Mouse (Mus musculus) midbrain, embryonic 12.5 days (tissue): ENCODE results near the gene Clec18a. TPM values are rescaled to one million over a fixed set of nuclear protein-coding genes. Genes with fewer than 3 reads are reported as not detected.
A peak's percentile ranks its signal among the peaks of the same experiment; 100 is the strongest.

ENCODE experiments used
- ATAC-seq: fragments of 200-750 bp; cut with Nextera tagmentation; 2 replicates; pipeline ENCODE4 v1.8.0; 2017; ENCODE audit warnings: low read depth, moderate TSS enrichment, moderate library complexity; ENCODE audit not compliant: low FRiP score
- H3K27ac ChIP-seq: fragments of 300-500 bp; sonication (generic); replicated peaks from 2 replicates; pipeline ENCODE4 v1.5.1; 2016; ENCODE audit warnings: mild to moderate bottlenecking
- H3K27me3 ChIP-seq: fragments of 300-500 bp; sonication (generic); 2 replicates; pipeline ENCODE4 v1.6.1; 2016; ENCODE audit warnings: mild to moderate bottlenecking
- H3K36me3 ChIP-seq: fragments of 300-500 bp; sonication (generic); 2 replicates; pipeline ENCODE4 v1.6.1; 2016
- H3K4me1 ChIP-seq: fragments of 300-500 bp; sonication (generic); 2 replicates; pipeline ENCODE4 v1.6.1; 2016
- H3K4me2 ChIP-seq: fragments of 300-500 bp; sonication (generic); replicated peaks from 2 replicates; pipeline ENCODE4 v1.6.1; 2016; ENCODE audit warnings: mild to moderate bottlenecking, moderate library complexity
- H3K4me3 ChIP-seq: fragments of 300-500 bp; sonication (generic); 2 replicates; pipeline ENCODE4 v1.5.1; 2016; ENCODE audit warnings: mild to moderate bottlenecking
- H3K9ac ChIP-seq: fragments of 300-500 bp; sonication (generic); replicated peaks from 2 replicates; pipeline ENCODE4 v1.6.1; 2016; ENCODE audit warnings: mild to moderate bottlenecking, moderate library complexity
- H3K9me3 ChIP-seq: fragments of 300-500 bp; sonication (generic); 2 replicates; pipeline ENCODE4 v1.6.1; 2016; ENCODE audit warnings: mild to moderate bottlenecking
- WGBS: fragments of 180-500 bp; shearing (Covaris S2); methylation state at CpG from one replicate; pipeline ENCODE4 v1.1.7; 2016; 5-methylcytosine and 5-hydroxymethylcytosine counted together
- polyA plus RNA-seq: library from polyadenylated mRNA; unstranded; fragments of >200 nt; fragmentation: Nextera tagmentation; extraction: Ambion mirVana; gene quantifications from 2 replicates; pipeline ENCODE4 v1.2.1, GENCODE M21; 2016

Gene Clec18a
- polyA plus RNA-seq, 1 experiment from 2014 or later: 0.63 TPM

DNA sequence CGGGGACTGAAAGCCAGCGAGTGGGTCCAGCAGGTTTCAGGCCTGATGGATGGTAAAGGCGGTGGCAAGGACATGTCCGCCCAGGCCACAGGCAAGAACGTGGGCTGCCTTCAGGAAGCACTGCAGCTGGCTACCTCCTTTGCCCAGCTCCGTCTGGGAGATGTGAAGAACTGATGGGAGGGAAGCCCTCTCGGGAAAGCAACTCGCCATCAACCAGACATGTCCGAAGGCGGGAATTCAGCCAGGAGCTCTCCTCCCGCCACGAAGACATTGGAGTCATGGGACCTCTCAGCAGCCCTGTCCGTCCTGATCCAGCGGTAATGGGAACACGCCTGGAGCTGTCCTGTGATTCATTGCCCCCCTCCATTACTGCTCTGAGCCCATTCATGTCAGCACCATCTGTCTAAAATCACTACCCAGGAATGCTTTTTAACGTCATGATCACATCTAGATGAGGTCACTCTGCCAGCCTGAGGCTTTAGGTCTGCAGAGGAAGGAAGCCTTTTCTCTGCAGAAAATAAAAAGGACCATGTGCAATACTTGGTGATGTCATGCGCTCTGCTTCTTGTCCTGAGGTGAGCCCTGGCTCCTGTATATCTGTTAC, 37.1 kb downstream of the Clec18a start:
- H3K9ac ChIP-seq: no peak overlapping the region
- peaks cover 59% of the 10 kb centered on the region for H3K36me3 ChIP-seq

DNA sequence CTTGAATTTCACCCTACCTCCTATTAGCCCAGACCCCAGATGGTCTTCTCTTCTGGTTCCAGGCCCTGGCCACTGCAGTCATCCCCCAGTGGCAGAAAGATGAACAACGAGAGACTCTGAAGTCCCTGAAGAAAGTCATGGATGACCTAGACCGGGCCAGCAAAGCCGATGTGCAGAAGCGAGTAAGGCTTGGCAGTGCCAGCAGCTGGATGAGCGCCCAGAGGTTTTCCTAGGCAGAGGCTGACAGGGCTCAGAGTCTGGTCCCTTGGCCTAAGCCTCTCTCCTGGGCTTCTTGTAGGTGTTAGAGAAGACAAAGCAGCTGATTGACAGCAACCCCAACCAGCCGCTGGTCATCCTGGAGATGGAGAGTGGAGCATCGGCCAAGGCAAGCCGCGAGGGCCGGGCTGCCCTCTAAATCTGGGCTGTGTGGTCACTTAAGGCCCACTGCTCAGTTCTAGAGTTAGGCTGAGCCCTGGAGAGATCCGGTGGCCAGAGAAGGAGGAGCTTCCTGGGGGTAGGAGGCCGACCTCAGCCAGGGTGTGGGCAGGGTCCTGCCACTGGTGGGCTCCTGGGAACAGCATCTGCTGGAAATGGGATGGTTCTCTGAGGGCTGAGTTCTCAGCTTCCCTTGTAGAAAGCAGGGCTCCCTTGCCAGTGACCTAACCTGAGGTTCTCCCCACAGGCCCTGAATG, 38.3 kb downstream of the Clec18a start:
- H3K9me3 ChIP-seq: no peaks in the 10 kb centered on the region
- H3K36me3 ChIP-seq: peaks cover 70% of the 10 kb centered on the region
- H3K4me3 ChIP-seq: no peak overlapping the region
- no peak overlapping the region for H3K27ac ChIP-seq
- H3K9ac ChIP-seq: no peak overlapping the region
- no peak overlapping the region for H3K4me2 ChIP-seq
- H3K4me1 ChIP-seq: peaks cover 12% of the 10 kb centered on the region
- H3K27me3 ChIP-seq: no peaks in the 10 kb centered on the region
- no peak for ATAC-seq
- 97% methylated on average over 12 of the region's 12 CpGs for WGBS

More for the DNA sequence above, 37.1 kb downstream of the Clec18a start:
- Histone ChIP-seq H3K27me3 (no peaks in the 10 kb centered on the region), H3K27ac (no peak overlapping the region), H3K4me2 (no peak overlapping the region), H3K9me3 (no peaks in the 10 kb centered on the region), H3K4me3 (no peak overlapping the region), H3K4me1 (peaks cover 12% of the 10 kb centered on the region)
- WGBS: 94% methylated on average over 17 of the region's 17 CpGs
- no peak for ATAC-seq

DNA sequence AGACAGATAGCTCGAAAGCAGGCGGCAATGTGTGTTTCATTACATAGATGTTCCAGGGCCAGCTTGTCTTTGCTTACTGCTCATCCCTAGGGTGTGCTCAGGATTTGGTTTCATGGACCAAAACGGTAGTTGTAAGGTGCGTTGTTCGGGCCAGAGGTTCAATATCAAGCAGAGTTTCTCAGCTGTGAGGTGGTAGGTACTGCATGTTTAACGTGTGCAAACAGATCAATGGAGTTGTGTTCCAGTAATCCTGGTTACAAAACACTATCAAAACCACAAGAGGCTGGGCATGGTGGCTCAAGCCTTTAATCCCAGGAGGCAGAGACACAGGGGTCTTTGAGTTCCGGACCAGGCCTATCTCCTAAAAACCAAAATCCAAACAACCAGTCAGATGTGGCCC, 43.1 kb downstream of the Clec18a start:
- Histone ChIP-seq H3K27ac (no peak overlapping the region), H3K36me3 (peaks cover 97% of the 10 kb centered on the region)

DNA sequence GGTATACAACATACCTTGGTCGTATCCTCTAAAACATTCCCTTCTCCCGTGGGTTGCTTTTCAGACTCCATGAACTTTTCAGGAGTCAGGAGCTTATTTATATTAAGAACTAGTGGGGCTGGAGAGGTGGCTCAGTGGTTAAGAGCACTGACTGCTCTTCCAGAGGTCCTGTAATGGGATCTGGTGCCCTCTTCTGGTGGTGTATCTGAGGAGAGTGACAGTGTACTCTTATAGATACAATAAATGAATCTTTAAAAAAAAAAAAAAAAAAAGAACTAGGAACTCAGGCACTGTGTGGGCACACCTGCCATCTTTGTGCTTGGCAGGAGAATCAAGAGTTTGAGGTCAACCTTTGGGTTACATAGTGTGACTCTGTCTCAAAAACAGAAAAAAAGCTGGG, 43.5 kb downstream of the Clec18a start:
- Histone ChIP-seq H3K4me3 (no peak overlapping the region), H3K4me2 (no peak overlapping the region), H3K9me3 (no peaks in the 10 kb centered on the region), H3K27me3 (no peaks in the 10 kb centered on the region), H3K4me1 (no peaks in the 10 kb centered on the region), H3K36me3 (peaks cover 94% of the 10 kb centered on the region), H3K27ac (no peak overlapping the region), H3K9ac (no peak overlapping the region)
- WGBS: 96% methylated on average over 2 of the region's 2 CpGs
- no peak for ATAC-seq

More for the DNA sequence above, 43.1 kb downstream of the Clec18a start:
- ATAC-seq: no peak
- Histone ChIP-seq H3K27me3 (no peaks in the 10 kb centered on the region), H3K9me3 (no peaks in the 10 kb centered on the region), H3K4me1 (no peaks in the 10 kb centered on the region), H3K4me2 (no peak overlapping the region), H3K9ac (no peak overlapping the region), H3K4me3 (no peak overlapping the region)
- WGBS: 95% methylated on average over 7 of the region's 7 CpGs

DNA sequence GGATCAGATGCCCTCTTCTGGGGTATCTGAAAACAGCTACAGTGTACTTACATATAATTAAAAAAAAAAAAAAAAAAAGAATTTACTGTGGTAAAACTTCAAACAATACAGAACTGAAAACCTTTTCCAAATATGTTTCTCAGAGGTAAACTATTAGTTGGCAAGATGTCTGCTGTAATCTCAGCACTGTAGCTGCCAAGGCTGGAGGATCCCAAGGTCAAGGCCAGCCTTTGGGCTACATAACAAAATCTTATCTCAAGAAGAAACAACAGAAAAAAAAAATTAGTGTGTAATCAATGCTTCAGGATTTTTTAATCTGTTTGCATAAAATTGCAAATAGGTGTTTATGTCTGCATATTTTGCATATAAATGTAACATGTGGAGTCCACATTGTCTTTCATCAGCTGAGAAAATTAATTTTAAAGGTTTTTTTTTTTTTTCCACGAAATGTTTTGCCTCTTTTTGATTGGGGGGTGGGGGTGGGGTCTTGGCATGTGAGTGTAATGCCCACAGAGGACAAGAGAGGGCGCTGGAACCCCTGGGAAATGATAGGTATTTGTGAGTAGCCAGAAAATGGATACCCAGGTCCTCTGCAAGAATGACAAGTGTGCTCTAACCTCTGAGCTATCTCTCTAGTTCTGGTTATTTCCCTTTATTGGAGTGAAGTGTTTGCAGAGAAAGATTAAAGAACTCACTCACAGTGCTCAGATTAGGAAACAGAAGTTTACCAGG, 48.1 kb downstream of the Clec18a start:
- H3K4me3 ChIP-seq: no peak overlapping the region
- WGBS: 53% methylated on average over 2 of the region's 2 CpGs
- ATAC-seq: no peak
- no peak overlapping the region for H3K27ac ChIP-seq
- H3K27me3 ChIP-seq: no peaks in the 10 kb centered on the region
- no peaks in the 10 kb centered on the region for H3K9me3 ChIP-seq
- H3K4me1 ChIP-seq: no peaks in the 10 kb centered on the region
- peaks cover 94% of the 10 kb centered on the region for H3K36me3 ChIP-seq
- no peak overlapping the region for H3K4me2 ChIP-seq
- no peak overlapping the region for H3K9ac ChIP-seq

DNA sequence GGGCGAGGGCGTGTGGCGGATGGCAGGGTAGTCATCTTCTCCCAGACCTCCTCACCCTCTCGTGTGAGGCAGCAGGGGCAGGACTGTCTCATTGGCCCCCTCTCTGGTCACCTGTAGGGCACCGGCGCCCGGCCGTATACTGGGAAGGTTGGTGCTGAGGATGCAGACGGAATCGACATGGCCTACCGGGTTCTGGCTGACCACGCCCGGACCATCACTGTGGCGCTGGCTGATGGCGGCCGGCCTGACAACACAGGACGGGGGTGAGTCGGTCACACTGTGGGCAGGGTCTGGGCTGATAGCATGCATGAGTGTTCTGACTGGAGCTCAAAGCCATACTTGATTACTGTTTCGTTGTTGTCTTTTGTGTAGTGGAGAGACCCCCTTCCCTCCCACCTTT, 49.7 kb downstream of the Clec18a start:
- H3K36me3 ChIP-seq: peaks cover 90% of the 10 kb centered on the region
- H3K4me3 ChIP-seq: no peak overlapping the region
- no peaks in the 10 kb centered on the region for H3K9me3 ChIP-seq
- H3K27ac ChIP-seq: no peak overlapping the region
- ATAC-seq: no peak
- no peak overlapping the region for H3K4me2 ChIP-seq
- 95% methylated on average over 19 of the region's 19 CpGs for WGBS
- H3K9ac ChIP-seq: no peak overlapping the region
- no peaks in the 10 kb centered on the region for H3K4me1 ChIP-seq
- H3K27me3 ChIP-seq: no peaks in the 10 kb centered on the region

DNA sequence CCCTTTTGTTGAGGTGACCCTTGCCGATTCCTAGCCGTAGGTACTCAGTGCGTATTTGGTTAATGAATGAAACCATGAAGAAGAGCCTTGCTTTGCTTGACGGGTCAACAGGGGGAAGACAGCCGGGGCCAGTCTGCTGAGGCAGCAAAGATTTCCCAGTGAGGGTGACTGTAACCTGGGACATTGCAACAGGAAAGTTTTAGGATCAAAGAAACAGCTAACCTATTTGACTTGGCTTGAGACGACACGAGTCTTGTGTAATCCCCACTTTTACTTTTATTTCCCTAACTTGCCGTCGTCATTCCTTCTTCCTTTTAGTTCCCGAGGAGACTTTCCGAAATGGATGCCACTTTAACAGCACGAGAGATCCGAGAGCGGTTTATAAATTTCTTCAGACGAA, 55.6 kb downstream of the Clec18a start:
- no peaks in the 10 kb centered on the region for H3K9me3 ChIP-seq
- H3K27ac ChIP-seq: no peak overlapping the region
- no peak overlapping the region for H3K9ac ChIP-seq
- no peak overlapping the region for H3K4me3 ChIP-seq
- H3K4me1 ChIP-seq: peaks cover 21% of the 10 kb centered on the region
- peaks cover 4% of the 10 kb centered on the region; the same call in 1 of the 2 replicates for H3K27me3 ChIP-seq
- H3K36me3 ChIP-seq: peaks cover 46% of the 10 kb centered on the region
- no peak overlapping the region for H3K4me2 ChIP-seq
- WGBS: 94% methylated on average over 15 of the region's 15 CpGs
- ATAC-seq: no peak

DNA sequence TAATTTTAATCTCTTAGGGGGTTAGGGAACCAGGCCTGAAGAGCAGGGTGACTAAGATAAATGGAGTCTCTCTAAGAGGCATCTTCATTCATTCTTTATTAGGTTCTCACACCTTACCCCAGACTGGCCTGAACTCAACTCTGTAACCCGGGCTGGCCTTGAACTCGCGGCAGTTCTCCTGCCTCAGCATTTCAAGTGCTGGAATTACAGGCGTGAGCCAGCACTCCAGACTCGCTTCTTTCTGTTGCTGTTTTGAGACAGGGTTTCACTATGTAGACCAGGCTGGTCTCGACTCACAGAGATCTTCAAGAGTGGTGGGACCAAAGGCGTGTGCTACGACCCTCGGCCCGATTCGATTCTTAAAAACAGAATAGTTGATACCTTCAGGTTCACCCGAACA, 58.0 kb downstream of the Clec18a start:
- H3K9ac ChIP-seq: peak overlapping the region; percentile 76
- peaks cover 19% of the 10 kb centered on the region; the same call in 1 of the 2 replicates for H3K27me3 ChIP-seq
- no peaks in the 10 kb centered on the region for H3K9me3 ChIP-seq
- peaks cover 21% of the 10 kb centered on the region for H3K4me1 ChIP-seq
- H3K36me3 ChIP-seq: peaks cover 25% of the 10 kb centered on the region
- peak overlapping the region; percentile 84 for H3K27ac ChIP-seq
- H3K4me2 ChIP-seq: peak overlapping the region; percentile 69
- ATAC-seq: peak; percentile 3; the same call in 1 of the 2 replicates
- peak overlapping the region; percentile 77 for H3K4me3 ChIP-seq
- 28% methylated on average over 12 of the region's 12 CpGs for WGBS

DNA sequence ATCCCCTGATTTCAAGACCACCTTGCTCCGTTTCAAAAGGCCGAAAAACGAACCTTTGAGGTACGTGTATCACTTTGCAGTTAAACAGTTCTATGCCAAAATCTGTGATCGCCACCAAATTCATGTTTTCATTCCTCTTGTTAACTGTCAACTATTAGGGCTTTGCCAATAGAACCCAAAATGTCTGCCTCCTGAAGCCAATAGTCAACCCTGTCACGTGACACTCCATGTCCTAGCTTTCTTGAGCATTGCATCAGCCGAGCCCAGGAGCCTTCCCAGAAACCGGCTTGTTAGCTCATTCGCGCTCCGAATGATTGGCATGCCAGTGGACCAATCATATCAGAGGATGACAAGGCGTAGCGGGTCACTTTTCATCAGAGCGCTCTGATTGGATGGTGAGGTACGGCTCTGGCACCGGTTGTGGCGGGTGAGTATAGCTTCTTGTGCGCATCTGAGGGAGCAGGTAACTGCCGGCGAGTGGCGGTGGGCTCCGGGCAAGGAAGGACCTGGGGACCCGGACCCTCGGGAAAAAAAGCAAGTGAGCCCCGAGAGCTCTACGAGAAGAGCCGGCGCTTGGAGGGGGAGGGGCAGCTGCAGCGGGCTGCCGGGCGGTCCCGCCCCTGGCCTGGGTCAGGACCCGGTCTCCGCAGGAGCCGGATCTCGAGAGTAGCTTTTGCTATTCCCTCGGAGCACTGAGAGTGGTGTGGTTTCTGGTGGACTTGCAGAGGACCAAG, 58.6 kb downstream of the Clec18a start:
- peaks cover 19% of the 10 kb centered on the region for H3K36me3 ChIP-seq
- H3K9ac ChIP-seq: peak overlapping the region; percentile 76
- H3K4me2 ChIP-seq: peak overlapping the region; percentile 69
- peaks cover 19% of the 10 kb centered on the region; the same call in 1 of the 2 replicates for H3K27me3 ChIP-seq
- ATAC-seq: peak; percentile 99
- peak overlapping the region; percentile 84 for H3K27ac ChIP-seq
- H3K4me1 ChIP-seq: peaks cover 21% of the 10 kb centered on the region
- no peaks in the 10 kb centered on the region for H3K9me3 ChIP-seq
- H3K4me3 ChIP-seq: peak overlapping the region; percentile 77
- 5% methylated on average over 37 of the region's 37 CpGs for WGBS

DNA sequence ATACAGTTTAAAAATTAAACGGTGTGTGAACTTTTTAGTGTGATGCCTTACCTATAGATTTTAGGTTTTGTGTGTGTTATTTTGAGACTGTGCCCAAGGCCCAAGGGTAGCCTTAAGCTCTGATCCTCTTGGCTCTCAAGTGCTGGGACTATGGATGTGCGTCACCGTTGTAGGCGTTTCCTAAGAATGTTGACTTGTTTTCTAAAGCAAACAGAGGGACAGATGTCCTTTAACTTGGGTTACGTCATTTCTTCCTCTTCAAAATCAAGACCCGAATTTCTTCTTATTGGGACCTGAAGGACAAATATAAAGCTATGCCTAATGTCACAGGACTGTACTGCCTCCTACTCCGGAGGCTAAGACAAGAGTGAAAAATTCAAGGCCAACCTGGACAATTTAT, 59.3 kb downstream of the Clec18a start, which contains the start of gene Aars:
Gene Aars, plus strand, starts transcription at position 229 of the 400 bp plus-strand sequence.
- peak within 1 kb of the TSS; percentile 76 for H3K9ac ChIP-seq
- H3K4me2 ChIP-seq: peak within 1 kb of the TSS; percentile 69
- peaks cover 12% of the 10 kb centered on the region for H3K36me3 ChIP-seq
- peak within 1 kb of the TSS; percentile 84 for H3K27ac ChIP-seq
- 94% methylated on average over 7 of the region's 7 CpGs for WGBS
- H3K27me3 ChIP-seq: peaks cover 19% of the 10 kb centered on the region; the same call in 1 of the 2 replicates
- H3K4me3 ChIP-seq: peak within 1 kb of the TSS; percentile 77
- ATAC-seq: no peak
- no peaks in the 10 kb centered on the region for H3K9me3 ChIP-seq
- peaks cover 24% of the 10 kb centered on the region for H3K4me1 ChIP-seq

DNA sequence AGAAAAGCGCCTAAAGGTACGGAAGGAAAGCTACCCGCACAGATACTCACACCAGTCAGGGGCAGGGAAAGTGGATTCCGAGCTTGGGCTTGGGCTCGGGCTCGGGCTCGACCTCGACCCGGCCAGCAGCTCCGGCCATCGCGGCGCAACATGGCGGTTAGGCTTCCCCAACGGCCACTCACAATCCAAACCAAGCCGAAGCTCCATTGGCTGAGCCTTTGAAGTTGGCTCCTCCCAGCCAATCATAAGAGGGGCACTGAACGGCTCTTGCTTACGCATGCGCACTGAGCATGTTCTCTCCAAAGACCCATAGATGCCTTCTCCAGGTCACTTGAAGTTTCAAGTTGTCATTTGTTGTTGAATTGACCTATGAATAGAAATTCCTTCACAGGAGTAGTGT, 60.7 kb downstream of the Clec18a start, which contains the start of gene Ddx19b:
Gene Ddx19b, minus strand, starts transcription at position 180 of the 400 bp plus-strand sequence.
- H3K27me3 ChIP-seq: peaks cover 19% of the 10 kb centered on the region; the same call in 1 of the 2 replicates
- H3K36me3 ChIP-seq: peaks cover 4% of the 10 kb centered on the region
- no peaks in the 10 kb centered on the region for H3K9me3 ChIP-seq
- no peak within 1 kb of the TSS for H3K4me2 ChIP-seq
- H3K27ac ChIP-seq: no peak within 1 kb of the TSS
- peaks cover 27% of the 10 kb centered on the region for H3K4me1 ChIP-seq
- ATAC-seq: no peak
- H3K9ac ChIP-seq: no peak within 1 kb of the TSS
- 92% methylated on average over 19 of the region's 19 CpGs for WGBS
- no peak within 1 kb of the TSS for H3K4me3 ChIP-seq
